Mouse (Mus musculus) heart, embryonic 13.5 days (tissue): ENCODE results near the gene Mettl8. TPM values are rescaled to one million over a fixed set of nuclear protein-coding genes. Genes with fewer than 3 reads are reported as not detected.

Source experiments
- ATAC-seq: fragments of 200-750 bp; cut with Nextera tagmentation; 2 replicates; pipeline ENCODE4 v1.8.0; 2017; ENCODE audit warnings: moderate TSS enrichment; ENCODE audit not compliant: insufficient number of reproducible peaks, low FRiP score, low TSS enrichment; ENCODE audit errors: extremely low read depth
- H3K27ac ChIP-seq: fragments of 300-500 bp; sonication (generic); replicated peaks from 2 replicates; pipeline ENCODE4 v1.5.1; 2015; ENCODE audit warnings: moderate library complexity, mild to moderate bottlenecking, inconsistent platforms
- H3K27me3 ChIP-seq: fragments of 300-500 bp; sonication (generic); replicated peaks from 2 replicates; pipeline ENCODE4 v1.6.1; 2015; ENCODE audit warnings: mild to moderate bottlenecking, inconsistent platforms
- H3K36me3 ChIP-seq: fragments of 300-500 bp; sonication (generic); 2 replicates; pipeline ENCODE4 v1.6.1; 2015; ENCODE audit warnings: mild to moderate bottlenecking, inconsistent platforms
- H3K4me1 ChIP-seq: fragments of 300-500 bp; sonication (generic); 2 replicates; pipeline ENCODE4 v1.6.1; 2015; ENCODE audit warnings: inconsistent platforms
- H3K4me2 ChIP-seq: fragments of 300-500 bp; sonication (generic); 2 replicates; pipeline ENCODE4 v1.6.1; 2015; ENCODE audit warnings: inconsistent platforms, mild to moderate bottlenecking, moderate library complexity
- H3K4me3 ChIP-seq: fragments of 300-500 bp; sonication (generic); 2 replicates; pipeline ENCODE4 v1.5.1; 2015; ENCODE audit warnings: moderate library complexity, mild to moderate bottlenecking, inconsistent platforms
- H3K9ac ChIP-seq: fragments of 300-500 bp; sonication (generic); 2 replicates; pipeline ENCODE4 v1.6.1; 2015; ENCODE audit warnings: inconsistent platforms, mild to moderate bottlenecking, moderate library complexity
- H3K9me3 ChIP-seq: fragments of 300-500 bp; sonication (generic); 2 replicates; pipeline ENCODE4 v1.6.1; 2016; ENCODE audit warnings: inconsistent platforms
- WGBS: fragments of 180-500 bp; shearing (Covaris S2); methylation state at CpG from one replicate; pipeline ENCODE4 v1.1.7; 2015; ENCODE audit warnings: mixed read lengths; 5-methylcytosine and 5-hydroxymethylcytosine counted together
- polyA plus RNA-seq: library from polyadenylated mRNA; unstranded; fragments of >200 nt; fragmentation: Nextera tagmentation; extraction: Ambion mirVana; gene quantifications from 2 replicates; pipeline ENCODE4 v1.2.1, GENCODE M21; 2015

Gene Mettl8
- polyA plus RNA-seq, 1 experiment from 2014 or later: 9.4 TPM

DNA sequence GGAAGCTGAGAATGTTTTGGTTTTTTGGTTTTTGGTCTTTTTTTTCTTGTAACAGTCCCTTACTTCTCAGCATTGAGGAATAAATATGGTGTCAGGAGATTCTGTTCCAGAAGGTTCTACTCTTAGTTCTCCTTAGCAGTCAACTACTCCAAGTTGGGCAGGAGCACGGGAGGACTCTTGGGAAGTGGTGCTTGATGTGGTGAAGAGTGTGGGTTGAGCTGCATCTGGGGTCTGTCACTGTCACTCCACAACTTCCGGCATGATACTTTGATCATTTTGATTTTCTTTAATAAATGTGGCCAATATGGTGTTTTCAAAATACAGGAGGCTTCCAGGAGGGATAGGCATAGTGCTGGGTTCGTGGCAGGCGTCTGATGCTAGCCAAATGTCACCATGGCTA is 22.4 kb downstream of the Mettl8 start:
- no peak for ATAC-seq
- H3K27ac ChIP-seq: 0 out of 2 replicates have a peak overlapping the region, but pooled peaks have one; percentile 24

DNA sequence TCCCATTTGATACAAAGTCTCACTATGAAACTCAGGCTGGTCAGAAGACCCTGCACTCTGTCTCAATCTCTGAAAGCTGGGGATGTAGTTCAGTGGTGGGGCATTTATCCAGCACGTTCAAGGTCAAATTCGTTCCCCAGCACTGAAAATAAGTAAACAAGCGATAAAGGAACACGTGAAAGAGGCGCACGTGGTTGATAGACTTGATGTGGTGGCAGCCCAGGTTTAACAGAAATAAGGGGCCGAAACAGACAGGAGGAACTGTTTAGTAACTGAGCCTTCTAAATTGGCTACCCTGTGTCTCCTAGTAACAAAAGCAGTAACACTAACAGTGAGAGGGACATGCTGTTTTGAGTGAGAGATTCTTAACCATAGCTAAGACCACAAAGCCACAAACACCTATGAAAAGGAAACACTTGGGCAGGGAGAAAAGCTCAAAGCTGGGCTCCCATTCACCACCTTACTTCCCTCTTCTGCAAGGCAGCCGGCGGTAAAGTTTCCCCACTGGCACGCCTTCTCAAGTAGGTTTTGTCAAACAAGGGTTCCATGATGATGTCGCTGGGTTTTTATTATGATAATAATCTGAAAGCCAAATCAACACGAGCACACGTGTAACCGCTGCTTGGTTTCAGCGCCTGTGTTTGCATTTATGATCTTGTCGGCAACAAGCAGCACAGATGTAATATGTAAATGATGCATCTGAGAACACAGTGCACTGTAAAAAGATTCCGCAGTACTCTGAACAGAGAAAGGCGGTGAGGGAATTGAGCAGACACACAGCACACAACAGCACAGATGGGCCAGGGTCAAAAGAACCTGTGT is 23.2 kb downstream of the Mettl8 start:
- Histone ChIP-seq H3K9ac (no peak overlapping the region), H3K27ac (no peak overlapping the region), H3K4me2 (no peak overlapping the region), H3K36me3 (no peaks in the 10 kb centered on the region), H3K4me3 (no peak overlapping the region), H3K4me1 (peaks cover 43% of the 10 kb centered on the region), H3K9me3 (no peaks in the 10 kb centered on the region), H3K27me3 (no peaks in the 10 kb centered on the region)
- no peak for ATAC-seq
- 81% methylated on average over 18 of the region's 18 CpGs for WGBS

More for the DNA sequence above, 22.4 kb downstream of the Mettl8 start:
- H3K27me3 ChIP-seq: no peaks in the 10 kb centered on the region
- H3K36me3 ChIP-seq: no peaks in the 10 kb centered on the region
- H3K9ac ChIP-seq: no peak overlapping the region
- 66% methylated on average over 4 of the region's 4 CpGs for WGBS
- peaks cover 42% of the 10 kb centered on the region for H3K4me1 ChIP-seq
- no peak overlapping the region for H3K4me2 ChIP-seq
- H3K9me3 ChIP-seq: no peaks in the 10 kb centered on the region
- no peak overlapping the region for H3K4me3 ChIP-seq

DNA sequence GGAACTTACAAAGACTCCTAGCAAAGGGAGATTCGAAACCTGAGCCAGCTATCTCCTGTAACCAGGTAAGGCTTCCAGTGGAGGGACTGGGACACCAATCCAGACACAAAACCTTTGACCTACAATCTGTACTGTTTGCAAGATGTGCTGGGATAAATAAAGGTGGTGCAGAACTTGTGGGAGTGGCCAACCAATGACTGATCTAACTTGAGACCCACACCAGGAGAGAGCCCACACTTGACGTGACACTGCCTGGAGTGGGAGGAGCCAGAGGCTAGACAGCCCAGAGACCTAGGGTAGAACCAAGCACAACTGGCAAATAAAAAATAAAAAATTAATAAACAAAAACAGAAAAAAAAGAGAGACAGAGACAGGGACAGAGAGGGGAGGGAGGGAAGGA is 24.7 kb downstream of the Mettl8 start:
- Histone ChIP-seq H3K27me3 (no peaks in the 10 kb centered on the region), H3K4me3 (no peak overlapping the region), H3K4me1 (peaks cover 58% of the 10 kb centered on the region), H3K4me2 (no peak overlapping the region), H3K9me3 (no peaks in the 10 kb centered on the region), H3K27ac (no peak overlapping the region), H3K9ac (no peak overlapping the region), H3K36me3 (no peaks in the 10 kb centered on the region)
- WGBS: 68% methylated on average over 2 of the region's 2 CpGs
- no peak for ATAC-seq

DNA sequence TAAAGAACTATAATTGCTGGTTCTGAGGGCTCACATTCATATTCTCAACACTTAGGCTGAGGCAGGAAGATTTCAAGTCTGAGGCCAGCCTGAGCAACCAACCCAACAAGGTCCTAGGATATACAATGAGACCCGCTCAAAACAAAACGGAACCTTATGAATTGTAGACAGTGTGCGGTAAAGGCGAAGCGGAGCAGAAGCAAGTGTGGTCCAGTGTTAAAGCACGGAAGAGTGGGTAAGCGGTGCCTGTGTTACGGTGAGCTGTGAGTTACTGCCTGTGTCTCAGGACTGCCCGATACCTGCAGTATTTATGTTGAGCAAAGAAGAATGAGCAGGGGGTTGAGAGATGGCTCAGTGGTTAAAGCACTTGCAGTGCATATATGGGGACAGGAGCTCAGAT is 27.8 kb downstream of the Mettl8 start:
- no peak overlapping the region for H3K27ac ChIP-seq
- no peak for ATAC-seq
- no peaks in the 10 kb centered on the region for H3K9me3 ChIP-seq

DNA sequence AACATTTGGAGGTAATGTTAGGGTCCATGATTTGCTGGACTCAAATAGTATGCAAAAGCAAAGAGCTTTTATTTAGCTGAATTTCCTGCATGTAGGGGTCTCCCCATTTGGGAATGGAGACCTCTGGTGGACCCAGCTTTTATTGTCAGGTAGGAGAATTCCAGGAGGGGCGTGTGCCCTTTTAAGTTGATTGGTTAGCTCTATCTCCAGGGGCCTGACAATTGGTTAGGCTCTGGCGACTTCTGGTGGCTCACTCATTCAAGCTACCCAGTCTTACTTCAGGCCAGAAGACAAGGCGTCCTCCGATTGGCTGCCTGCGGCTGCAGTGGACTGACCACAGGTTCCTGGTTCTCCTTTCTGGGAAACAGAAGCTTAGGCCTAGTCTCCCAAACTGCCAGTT is 28.6 kb downstream of the Mettl8 start:
- Histone ChIP-seq H3K4me2 (no peak overlapping the region), H3K27me3 (no peaks in the 10 kb centered on the region), H3K27ac (no peak overlapping the region; the same call in 1 of the 2 replicates), H3K9me3 (no peaks in the 10 kb centered on the region), H3K4me1 (peaks cover 30% of the 10 kb centered on the region), H3K36me3 (no peaks in the 10 kb centered on the region), H3K4me3 (no peak overlapping the region), H3K9ac (no peak overlapping the region)
- WGBS: 45% methylated on average over 5 of the region's 5 CpGs
- peak; percentile 62; the same call in 1 of the 2 replicates for ATAC-seq

More for the DNA sequence above, 27.8 kb downstream of the Mettl8 start:
- Histone ChIP-seq H3K4me1 (peaks cover 38% of the 10 kb centered on the region), H3K27me3 (no peaks in the 10 kb centered on the region), H3K4me3 (no peak overlapping the region), H3K9ac (no peak overlapping the region), H3K36me3 (no peaks in the 10 kb centered on the region), H3K4me2 (no peak overlapping the region)
- WGBS: 95% methylated on average over 9 of the region's 9 CpGs

DNA sequence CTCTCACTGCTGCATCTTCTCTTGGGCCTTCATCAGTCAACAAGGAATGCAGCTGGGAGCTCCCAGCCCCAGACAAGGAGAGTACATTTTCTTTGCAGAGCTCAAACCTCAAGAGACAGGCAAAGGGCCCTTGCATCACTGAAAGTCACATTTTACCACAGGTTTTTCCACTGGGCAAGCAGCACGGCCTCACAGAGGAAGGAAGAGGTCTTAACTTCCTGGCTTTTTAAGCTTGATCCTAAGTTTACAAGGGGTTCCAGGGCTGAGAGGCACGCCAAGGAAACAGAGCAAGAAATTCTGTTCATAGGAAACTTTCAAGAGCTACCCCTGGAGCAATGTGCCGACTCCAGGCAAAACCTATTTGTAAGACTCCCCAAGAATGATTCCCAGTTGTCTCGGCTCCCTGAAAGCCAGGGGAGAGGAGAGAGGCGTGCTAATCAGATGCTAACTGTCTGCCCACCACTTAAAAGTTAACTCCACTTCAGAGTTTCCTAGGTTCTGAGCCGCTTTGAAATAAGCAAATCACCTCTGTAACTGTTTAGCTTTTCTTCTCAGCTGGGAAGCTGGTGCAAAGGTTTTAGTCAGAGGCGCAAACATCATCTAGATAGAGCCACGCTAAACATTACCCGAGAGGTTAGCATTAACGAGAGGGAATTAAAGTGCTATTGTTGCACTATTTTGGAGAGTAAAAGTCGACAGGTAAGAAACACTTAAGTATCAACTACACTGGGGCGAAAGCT is 29.6 kb downstream of the Mettl8 start:
- Histone ChIP-seq H3K36me3 (no peaks in the 10 kb centered on the region), H3K9ac (peak overlapping the region; percentile 65), H3K27ac (peak overlapping the region; percentile 59), H3K4me2 (peak overlapping the region; percentile 6; the same call in 1 of the 2 replicates), H3K4me3 (no peak overlapping the region), H3K4me1 (peaks cover 21% of the 10 kb centered on the region), H3K9me3 (no peaks in the 10 kb centered on the region), H3K27me3 (no peaks in the 10 kb centered on the region)
- no peak for ATAC-seq
- 37% methylated on average over 12 of the region's 12 CpGs for WGBS

DNA sequence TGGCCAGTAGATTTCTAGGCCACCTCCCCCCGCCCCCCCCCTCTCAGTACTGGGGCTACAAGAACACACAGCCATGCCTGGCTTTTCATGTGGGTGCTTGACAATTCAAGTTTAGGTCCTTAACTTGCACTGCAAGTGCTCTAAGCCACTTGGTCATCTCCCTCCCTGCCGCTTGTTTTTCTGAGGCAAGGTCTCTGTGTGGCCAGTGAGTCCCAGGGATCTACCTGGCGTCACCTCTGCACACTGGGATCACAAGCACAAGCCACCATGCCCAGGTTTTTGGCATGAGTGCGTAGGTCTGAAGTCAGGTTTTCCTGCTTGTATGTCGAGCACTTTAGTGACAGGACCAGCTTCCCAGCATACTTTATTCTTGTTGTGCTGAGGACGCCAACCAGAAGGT is 31.4 kb downstream of the Mettl8 start:
- no peak overlapping the region for H3K4me3 ChIP-seq
- H3K36me3 ChIP-seq: no peaks in the 10 kb centered on the region
- no peak overlapping the region for H3K4me2 ChIP-seq
- peaks cover 32% of the 10 kb centered on the region for H3K4me1 ChIP-seq
- 88% methylated on average over 6 of the region's 6 CpGs for WGBS
- no peaks in the 10 kb centered on the region for H3K9me3 ChIP-seq
- no peak for ATAC-seq
- no peak overlapping the region for H3K9ac ChIP-seq
- no peaks in the 10 kb centered on the region for H3K27me3 ChIP-seq
- no peak overlapping the region for H3K27ac ChIP-seq

DNA sequence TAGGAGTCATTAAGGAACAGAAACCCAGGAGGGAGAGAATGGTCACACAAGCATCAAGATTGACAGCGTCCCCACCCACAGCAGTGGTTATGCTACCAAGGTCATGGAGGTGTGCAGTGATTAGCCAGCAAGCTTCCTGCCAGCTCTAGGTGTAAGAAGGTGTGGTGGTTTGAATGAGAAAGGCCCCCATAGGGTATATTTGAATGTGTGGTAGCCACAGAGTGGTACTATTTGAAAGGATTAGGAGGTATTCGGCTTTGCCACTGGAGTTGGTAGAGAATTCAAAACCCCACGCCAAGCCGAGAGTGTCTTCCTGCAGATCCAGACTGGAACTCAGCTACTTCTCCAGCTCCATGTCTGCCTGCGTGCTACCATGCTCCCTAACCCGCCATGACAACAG is 32.4 kb downstream of the Mettl8 start:
- peaks cover 37% of the 10 kb centered on the region for H3K4me1 ChIP-seq
- H3K9ac ChIP-seq: no peak overlapping the region
- no peaks in the 10 kb centered on the region for H3K27me3 ChIP-seq
- no peak overlapping the region for H3K27ac ChIP-seq
- H3K4me2 ChIP-seq: no peak overlapping the region
- no peaks in the 10 kb centered on the region for H3K9me3 ChIP-seq
- H3K36me3 ChIP-seq: no peaks in the 10 kb centered on the region
- H3K4me3 ChIP-seq: no peak overlapping the region
- whole genome bisulfite sequencing: 84% methylated on average over 6 of the region's 6 CpGs
- no peak for ATAC-seq

DNA sequence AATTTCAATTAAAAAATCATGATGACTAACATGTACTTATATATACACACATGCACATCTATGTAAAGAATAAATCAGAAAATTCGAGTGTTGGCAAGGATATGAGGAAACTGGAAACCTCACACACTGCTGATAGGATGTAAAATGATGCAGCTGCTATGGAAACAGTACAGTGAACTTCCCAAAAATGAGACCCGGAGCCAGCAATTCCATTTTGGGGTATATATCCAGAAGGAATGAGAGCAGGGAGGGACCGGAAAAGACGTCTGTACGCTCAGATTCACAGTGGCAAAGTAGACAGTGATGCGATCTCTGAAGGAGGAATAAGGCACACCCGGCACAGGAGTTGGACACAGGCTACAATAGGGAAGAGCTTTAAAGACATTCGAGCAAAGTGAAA is 34.7 kb downstream of the Mettl8 start:
- no peak for ATAC-seq
- Histone ChIP-seq H3K27ac (no peak overlapping the region), H3K9me3 (no peaks in the 10 kb centered on the region), H3K4me1 (peaks cover 21% of the 10 kb centered on the region), H3K36me3 (peaks cover 3% of the 10 kb centered on the region; the same call in 1 of the 2 replicates), H3K27me3 (no peaks in the 10 kb centered on the region), H3K4me2 (no peak overlapping the region), H3K9ac (no peak overlapping the region), H3K4me3 (no peak overlapping the region)
- WGBS: 76% methylated on average over 8 of the region's 8 CpGs

DNA sequence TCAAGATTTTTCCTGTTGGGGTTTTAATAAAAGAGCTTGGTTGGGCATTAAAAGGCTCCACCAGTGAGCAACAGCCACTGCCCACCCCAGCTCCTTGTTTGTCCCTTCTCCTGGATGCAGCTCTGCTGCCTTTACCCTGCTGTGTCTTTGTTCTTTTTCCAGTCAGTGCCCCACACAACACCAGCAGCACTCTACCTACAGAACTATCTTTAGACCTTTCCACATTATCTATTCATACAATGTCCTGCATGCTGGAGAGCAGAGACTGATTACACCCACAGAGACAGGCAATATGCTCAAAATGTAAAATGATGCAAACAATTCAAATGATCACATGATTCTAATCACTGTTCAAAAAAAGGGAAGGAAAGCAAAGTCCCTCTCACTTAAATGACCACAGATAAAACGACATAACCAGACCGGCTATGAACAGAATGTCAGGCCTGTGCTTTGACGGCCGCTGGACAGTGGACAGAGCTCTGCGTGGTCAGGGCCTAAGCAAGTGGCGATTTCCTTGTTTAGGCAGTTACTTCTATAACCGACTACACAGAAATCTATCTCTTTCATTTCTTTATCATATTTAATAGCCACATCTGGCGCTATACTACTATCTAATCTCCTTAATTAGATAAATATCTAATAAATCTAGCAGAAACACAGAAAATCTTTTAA is 35.5 kb downstream of the Mettl8 start:
- peaks cover 16% of the 10 kb centered on the region for H3K4me1 ChIP-seq
- H3K4me2 ChIP-seq: peak overlapping the region; percentile 30
- no peak for ATAC-seq
- 39% methylated on average over 8 of the region's 8 CpGs for WGBS
- peaks cover 3% of the 10 kb centered on the region; the same call in 1 of the 2 replicates for H3K36me3 ChIP-seq
- H3K27me3 ChIP-seq: no peaks in the 10 kb centered on the region
- peak overlapping the region; percentile 47 for H3K9ac ChIP-seq
- no peaks in the 10 kb centered on the region for H3K9me3 ChIP-seq
- no peak overlapping the region for H3K4me3 ChIP-seq
- peak overlapping the region; percentile 84 for H3K27ac ChIP-seq

DNA sequence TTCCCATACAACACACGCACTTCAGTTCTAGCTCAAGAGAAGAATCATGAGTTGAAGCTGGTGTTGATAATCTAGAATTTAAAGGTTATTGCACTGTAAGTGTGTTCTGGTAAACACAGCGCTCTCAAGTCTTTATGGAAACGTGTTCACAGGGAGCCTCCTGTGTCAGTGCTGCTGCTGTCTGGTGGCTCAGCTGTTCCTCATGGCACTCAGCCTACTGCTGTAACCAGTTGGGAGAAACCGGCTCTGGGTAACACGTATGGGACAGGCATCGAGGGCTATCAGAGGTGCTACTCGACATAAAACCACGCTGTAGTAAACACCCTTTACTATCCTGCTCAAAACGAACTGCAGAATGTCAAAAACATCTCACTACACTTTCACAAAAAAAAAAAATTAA is 36.1 kb downstream of the Mettl8 start:
- H3K4me3 ChIP-seq: no peak overlapping the region
- peaks cover 16% of the 10 kb centered on the region for H3K4me1 ChIP-seq
- H3K9me3 ChIP-seq: no peaks in the 10 kb centered on the region
- peak overlapping the region; percentile 47 for H3K9ac ChIP-seq
- H3K36me3 ChIP-seq: peaks cover 3% of the 10 kb centered on the region; the same call in 1 of the 2 replicates
- H3K4me2 ChIP-seq: peak overlapping the region; percentile 30
- H3K27ac ChIP-seq: peak overlapping the region; percentile 84
- no peaks in the 10 kb centered on the region for H3K27me3 ChIP-seq
- 49% methylated on average over 9 of the region's 9 CpGs for WGBS
- ATAC-seq: no peak
